Mouse (Mus musculus) kidney, adult 8-10 months (tissue): ENCODE results near the gene Gabrr3.

Experiments used
- DNase-seq, 2 experiments: peaks; one replicate each; pipeline ENCODE4 v3.0.0; 2022

Gene Gabrr3

GRCm38 (mm10) chr16:59471637-59472278 lies 64.6 kb downstream of the Gabrr3 start, which contains the start of gene Riox2:
Riox2 (plus strand) TSS chr16:59471775.
- peak; percentile 74 to 82 for DNase-seq

GRCm38 (mm10) chr16:59472546-59472945 lies 65.4 kb downstream of the Gabrr3 start:
- no peak for DNase-seq

- DNase-seq = peak; percentile 41 to 78
These were observed 67.7 kb downstream of the Gabrr3 start for GRCm38 (mm10) chr16:59474788-59475187.

GRCm38 (mm10) chr16:59477955-59478354 lies 70.8 kb downstream of the Gabrr3 start:
- DNase-seq = no peak

- peak; percentile 15 to 41 for DNase-seq
These were observed 80.1 kb downstream of the Gabrr3 start for GRCm38 (mm10) chr16:59487239-59487638.

GRCm38 (mm10) chr16:59487975-59488548 lies 80.9 kb downstream of the Gabrr3 start:
- no peak for DNase-seq

- DNase-seq = peak; percentile 64 to 67
These were observed 86.1 kb downstream of the Gabrr3 start for GRCm38 (mm10) chr16:59493199-59493598.

GRCm38 (mm10) chr16:59497947-59498346 lies 90.8 kb downstream of the Gabrr3 start:
- DNase-seq = peak; percentile 52 to 79

GRCm38 (mm10) chr16:59499180-59499579 lies 92.0 kb downstream of the Gabrr3 start:
- no peak for DNase-seq

- DNase-seq = no peak
These were observed 102.7 kb downstream of the Gabrr3 start for GRCm38 (mm10) chr16:59509830-59510229.
